Mouse (Mus musculus): ENCODE measurements around the gene E130308A19Rik. TPM values are rescaled to one million over a fixed set of nuclear protein-coding genes. Genes with fewer than 3 reads are reported as not detected.

The E130308A19Rik gene
- polyA plus RNA-seq, 1 experiment from 2014 or later = 13.7 TPM

DNA sequence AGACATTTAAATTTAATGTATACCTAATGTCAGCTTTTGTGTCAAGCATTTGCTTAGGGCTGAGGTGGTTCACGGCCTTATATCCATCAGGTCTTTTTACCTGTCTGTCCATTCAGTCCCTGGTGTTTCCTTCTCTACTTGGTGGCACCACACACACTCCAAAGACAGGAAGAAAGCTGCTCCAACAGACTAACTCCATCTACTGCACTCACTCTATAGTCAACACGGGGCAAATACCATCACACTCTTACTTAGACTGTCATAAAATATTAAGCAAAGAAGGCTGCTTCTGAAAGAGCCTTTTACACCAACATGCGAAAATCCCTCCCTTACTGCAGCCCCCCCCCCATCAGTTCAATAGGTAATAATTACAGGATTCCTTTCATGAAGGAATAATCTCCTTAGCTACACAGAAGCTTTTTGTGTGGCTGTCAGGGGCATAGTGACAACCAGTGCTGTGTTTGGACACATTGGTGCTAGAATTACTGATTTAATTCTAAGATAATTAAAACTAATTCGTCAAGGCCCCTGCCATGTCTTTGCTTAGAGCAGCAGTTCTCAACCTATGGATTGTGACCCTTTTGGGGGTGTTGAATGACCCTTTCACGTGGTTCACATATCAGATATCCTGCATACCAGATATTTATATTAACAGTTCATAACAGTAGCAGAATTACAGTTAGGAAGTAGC lies 101.3 kb downstream of the E130308A19Rik start:
- no peak for DNase-seq (ENCODE audit: low spot score)

DNA sequence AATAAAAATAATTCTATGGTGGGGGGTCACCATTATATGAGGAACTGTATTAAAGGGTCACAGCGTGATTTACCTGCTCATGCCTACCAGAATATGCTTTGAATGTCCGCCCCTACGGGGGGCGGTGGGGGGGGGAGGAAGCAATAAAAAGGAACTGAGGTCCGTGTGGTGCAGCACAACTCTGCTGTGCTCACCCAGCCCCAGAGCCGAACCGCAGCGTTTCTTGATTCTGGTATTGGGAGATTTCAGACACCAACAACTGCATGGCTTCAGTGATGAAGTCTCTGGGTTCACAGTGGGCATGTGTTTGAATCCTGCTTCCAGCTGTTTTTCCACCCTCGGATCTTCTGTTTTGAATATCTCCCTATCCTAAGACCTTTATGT lies 101.9 kb downstream of the E130308A19Rik start:
- DNase-seq (ENCODE audit: low spot score) = no peak

DNA sequence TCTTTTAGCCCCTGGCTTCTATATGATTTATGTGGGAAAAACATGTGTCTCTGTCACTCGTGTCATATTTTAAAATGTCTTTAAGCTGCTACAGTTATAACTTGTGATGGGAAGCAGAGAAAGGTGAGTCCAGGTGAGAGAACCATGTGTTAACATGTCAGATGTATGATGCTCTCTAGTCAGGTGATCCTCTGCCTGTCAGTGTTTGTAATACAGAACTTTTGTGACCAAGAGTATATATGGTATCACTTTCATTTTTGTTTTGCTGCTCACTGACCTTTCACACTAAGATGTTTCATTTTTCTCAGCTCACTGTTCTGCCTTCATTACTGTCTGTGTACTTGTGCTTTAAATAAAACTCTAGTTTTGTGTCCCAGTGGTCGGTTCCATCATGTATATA lies 102.8 kb downstream of the E130308A19Rik start:
- DNase-seq (ENCODE audit: low spot score) = no peak

DNA sequence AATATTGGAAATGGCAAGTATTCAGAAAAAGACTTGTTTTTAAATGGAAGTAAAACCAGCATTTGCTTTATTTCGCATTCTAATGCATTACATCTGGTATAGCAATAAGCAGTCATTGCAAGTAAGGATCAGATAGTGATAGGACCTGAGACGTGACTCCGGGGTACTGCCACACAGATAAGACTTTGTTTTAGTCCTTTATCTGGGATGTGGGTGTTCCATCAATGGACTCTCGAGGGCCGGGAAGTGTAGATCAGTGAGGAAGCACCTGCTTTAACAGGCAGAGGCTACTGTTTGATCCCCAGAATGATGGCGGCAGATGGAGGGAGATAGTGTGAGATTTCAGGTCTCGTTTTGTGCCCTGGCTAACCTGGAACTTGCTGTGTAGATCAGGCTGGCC lies 105.5 kb downstream of the E130308A19Rik start:
- DNase-seq (ENCODE audit: low spot score) = no peak

DNA sequence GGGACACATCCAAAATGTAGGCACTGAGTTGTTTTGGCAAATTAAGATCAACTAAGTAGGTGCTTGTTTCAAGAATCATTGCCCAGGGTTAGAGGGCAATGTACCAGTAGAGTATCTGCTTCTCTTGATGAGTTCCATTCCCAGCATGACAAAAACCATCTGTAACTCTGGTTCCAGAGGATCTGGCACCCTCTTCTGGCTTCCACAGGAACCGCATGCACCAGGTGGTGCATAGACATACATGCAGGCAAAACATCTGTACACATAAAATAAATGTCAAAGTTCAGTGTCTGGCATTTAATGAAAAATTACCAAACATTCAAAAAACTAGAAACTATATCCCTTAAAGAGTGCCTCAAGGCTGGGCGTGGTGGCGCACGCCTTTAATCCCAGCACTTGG lies 113.3 kb downstream of the E130308A19Rik start:
- DNase-seq (ENCODE audit: low spot score) = no peak

DNA sequence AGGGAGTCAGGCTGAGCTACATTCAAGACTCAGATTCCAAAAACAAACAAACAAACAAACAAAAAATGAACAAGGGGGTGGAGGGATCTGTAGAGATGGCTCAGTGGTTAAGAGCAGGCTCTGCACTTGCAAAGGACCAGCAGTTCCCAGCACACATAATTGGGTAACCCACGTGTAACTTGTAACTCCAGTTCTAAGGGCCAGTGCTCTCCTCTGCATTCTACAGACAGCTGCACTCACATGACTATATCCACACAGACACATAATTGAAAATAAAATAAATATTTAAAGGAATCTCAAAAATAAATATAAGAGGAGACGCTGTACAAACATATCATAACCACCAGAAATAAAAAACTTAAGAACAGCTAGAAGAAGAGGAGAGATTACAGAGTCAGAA lies 113.9 kb downstream of the E130308A19Rik start:
- DNase-seq (ENCODE audit: low spot score) = no peak

DNA sequence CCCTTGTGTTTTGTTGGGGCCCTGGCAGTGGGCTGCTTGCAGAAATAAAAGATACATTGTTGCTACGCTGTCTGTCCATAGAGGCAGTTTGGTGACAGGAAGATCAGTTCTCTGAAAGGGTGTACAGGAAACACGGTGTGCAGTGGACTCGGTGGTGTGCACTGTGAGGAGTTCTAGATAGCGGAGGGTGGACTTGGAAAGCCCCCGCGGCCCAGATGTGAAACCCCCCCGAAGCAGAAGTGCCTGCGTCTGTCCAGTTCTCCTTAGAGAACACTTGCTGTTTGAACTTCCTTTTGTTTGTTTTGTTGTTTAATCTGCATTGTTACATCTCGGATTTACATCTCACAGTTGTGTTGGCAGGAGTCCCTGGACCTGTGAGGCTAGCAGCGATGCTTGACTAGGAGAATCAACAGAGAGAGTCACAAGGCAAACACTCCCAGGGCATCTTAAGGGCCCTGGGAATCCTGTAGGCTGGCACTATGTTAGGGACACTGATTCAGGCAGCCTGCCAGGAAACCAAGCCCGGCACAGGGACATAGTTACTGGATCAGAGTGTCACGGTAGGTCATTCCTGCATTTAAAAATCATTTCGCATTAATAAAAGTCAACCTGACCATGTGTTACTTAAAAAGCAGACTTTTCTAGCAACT lies 127.6 kb downstream of the E130308A19Rik start:
- no peak for DNase-seq (ENCODE audit: low spot score)

DNA sequence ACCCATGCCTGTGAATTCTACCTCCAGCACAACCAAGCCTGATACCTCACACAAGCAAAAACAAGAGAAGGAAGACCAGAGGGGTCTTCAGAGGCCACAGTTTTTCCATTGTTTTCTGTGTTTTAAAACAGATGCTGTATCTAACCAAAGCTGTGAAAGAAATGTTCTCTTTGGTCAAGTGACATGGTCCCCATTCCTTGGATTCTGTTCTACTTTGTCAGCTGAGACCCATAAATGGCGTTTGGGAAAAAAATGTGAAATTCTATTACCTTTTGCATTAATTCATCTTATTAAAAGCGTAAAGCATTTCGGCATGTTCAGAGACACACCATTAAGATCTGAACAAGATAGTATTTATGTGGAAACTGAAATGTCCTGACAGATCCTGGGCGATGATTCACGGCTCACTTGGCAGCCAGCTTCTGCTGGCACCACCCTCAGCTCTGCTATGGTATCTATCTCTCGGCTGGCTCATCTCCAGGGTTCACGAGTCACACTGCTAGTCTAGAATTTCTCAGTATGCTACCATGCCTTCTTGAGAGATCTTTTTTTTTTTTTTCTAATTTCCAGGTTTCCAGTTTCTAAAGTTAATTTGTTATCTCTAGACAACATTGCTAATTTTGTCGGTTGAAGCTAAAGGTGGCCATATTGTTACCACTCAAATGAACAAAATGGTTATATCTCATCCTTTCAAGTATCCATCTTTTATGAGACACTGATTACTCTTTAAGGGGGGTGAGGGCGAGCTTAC lies 130.5 kb downstream of the E130308A19Rik start:
- DNase-seq (ENCODE audit: low spot score) = no peak

DNA sequence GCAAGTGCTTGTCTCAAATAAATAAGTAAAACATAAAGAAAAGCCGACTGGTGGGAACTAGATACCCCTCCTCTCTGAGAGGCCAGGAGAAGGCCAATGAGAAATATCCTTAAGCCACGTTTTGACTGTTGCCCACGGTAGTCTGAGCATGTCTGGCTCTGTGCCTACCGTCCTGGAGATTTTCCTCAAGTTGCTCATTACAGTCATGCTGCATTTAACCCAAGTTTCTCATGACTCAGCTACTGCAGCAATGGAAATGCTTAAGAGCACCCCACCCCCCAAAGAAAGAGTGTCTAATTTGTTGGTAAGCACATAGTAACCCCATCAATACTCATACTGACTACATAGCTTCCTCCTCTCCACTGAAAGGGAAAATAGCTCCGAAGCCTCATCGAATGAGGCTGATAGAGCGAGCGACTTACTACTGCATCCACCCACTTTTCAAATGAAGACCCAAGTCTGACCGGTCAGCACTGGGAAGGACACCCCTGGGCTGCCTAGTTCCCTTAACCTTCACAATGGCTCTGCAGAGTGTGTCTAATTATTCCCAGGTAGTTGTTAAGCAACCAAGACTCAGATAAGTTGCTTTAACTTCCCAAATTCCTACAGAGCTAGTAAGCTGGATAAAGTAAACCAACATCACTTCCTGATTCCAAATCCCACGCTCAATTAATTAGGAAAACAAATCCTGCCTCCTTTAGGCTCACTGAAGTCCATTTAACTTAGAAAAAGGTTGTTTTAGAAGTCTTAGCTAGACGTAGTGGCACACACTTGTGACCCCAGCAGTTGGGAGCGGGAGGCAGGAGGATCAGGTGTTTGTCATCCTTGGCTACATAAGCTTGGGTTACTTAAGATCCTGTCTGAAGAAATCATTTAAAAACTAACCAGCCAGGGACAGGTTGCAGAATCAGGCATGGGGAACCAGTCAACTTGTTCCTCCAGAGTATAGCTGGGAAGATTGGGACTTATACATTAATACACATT lies 131.7 kb downstream of the E130308A19Rik start:
- no peak for DNase-seq (ENCODE audit: low spot score)

DNA sequence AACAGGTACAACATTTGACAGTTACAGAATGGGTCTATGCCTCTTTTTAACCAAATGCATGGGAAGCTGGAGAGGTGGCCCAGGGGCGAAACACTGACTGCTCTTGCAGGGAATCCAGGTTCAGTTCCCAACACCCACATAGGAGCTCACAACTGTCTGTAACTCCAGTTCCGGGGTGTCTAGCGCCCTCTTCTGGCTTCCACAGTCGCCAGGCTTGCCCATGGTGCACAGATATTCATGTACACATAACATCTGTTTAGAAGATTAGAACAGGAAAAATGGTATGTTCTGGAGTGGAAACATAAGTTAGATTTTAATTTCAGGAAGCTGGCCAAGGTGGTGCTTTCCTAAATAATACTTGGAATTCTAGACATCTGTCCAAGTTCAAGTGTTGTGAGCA lies 134.0 kb downstream of the E130308A19Rik start:
- DNase-seq (ENCODE audit: low spot score) = no peak

DNA sequence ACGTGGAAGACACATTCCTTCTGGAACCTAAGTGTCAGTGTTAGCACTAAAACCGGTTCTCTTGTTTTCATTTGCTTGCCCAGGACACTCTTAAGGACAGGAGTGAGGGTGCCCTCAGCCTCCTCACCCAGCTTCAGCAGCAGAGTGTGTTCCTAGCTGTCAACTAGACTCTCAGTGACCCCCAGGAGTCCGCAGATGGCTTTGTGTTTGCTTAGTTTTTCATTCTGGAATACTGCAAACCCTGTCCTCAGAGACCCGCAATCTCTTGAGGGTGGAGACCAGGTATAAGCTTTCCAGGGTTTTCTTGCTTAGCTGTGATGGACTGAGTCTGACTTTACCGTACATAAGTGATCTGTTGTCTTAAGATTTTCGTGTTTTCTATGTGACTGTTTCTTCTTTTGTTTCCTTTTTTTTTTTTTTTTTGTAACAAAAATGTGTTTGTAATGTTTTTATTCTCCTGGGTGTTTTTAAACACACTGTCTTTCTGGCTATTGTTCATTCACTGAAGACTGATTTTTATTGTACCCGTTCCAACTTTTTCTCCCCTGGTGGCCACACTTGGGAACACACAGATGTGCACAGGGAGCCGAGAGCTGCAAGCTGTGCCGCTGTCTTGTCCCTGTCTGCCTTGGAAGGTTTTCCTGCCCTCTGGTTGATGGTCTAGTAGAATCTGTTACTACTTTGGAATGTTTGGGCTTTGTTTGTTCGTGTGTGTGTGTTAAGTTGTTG lies 134.8 kb downstream of the E130308A19Rik start:
- peak; percentile 23 for DNase-seq (ENCODE audit: low spot score)

DNA sequence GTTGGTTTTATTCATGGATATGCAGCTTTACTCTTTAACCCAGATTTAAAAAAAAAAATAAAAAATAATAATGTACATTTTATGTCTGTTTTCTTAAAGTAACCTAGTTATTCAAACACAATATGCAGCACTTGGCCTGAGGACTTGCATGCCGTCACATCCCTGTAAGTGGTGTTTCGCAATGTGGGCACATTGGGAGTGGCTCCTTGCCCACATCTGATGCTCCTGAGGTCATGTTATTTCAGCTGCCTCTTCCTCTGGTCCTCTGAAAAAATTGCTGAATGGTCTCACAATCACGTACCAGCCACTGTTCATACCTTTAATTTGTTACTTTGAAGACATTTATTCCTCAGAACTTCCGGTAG lies 135.3 kb downstream of the E130308A19Rik start:
- DNase-seq (ENCODE audit: low spot score) = no peak

DNA sequence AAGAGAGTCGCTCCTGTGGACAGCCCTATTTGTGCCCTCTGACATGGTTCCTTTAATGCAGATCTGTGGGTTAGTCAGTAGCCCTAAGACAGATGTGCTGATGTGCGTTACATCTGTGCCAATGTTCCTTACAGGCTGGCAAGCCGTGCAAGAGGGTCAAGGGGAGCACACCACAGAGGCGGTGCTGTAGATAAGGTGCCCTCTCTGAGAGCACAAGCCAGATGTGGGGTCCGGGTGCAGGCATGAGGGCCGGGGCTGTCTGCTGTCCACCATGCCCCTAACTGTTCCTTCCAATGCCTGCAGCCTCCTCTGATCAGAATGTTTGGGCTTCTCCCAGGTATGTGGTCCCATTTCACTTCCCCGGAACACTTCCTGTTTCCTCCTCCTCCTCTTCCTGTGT lies 138.9 kb downstream of the E130308A19Rik start:
- no peak for DNase-seq (ENCODE audit: low spot score)

DNA sequence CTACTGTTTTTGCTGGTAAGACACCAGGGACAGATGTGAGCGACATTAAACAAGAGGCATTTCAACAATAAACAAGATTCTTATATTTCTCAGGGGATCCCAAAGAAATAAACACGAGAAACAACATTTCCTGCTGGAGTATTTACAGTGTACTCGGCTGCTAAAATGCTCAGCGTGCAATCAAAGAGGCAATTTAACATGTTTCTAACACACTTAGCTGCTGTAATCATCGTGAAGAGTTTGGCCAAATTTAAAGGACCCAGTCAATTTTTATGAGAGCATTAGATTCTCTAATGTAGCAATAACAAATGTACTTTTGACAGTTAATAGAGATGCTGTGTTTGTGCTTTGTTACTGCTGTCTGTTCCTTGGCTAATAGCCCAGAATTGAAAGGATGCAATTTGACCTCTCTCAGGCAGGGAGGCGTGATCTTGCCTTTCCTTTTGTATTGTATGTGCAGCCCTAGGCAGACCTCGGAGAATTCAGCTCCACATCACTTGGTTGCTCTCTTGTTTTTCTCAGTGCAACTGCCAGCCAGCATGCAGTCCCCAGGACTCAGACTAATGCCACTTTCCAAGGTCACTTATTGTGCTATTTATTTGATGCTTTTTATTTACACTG lies 139.5 kb downstream of the E130308A19Rik start:
- no peak for DNase-seq (ENCODE audit: low spot score)

DNA sequence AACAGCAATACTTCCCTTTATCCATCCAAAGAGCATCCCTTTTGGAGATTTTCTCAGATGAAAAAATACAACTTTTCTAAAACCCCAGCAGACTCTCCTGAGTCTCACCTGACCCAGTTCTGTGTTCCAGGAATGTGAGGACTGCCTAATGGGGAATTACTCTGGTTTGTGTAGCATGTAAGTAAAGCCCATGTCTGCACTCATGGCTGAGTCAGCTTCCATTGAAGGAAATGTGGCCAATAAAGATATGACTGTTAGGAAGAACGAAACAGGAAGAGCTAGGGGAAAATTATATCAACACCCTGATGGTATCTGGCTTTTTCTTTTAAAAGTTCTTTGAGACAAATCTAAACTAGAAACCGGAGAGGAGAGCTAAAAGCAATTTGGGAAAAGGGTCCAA lies 141.7 kb downstream of the E130308A19Rik start:
- no peak for DNase-seq (ENCODE audit: low spot score)

DNA sequence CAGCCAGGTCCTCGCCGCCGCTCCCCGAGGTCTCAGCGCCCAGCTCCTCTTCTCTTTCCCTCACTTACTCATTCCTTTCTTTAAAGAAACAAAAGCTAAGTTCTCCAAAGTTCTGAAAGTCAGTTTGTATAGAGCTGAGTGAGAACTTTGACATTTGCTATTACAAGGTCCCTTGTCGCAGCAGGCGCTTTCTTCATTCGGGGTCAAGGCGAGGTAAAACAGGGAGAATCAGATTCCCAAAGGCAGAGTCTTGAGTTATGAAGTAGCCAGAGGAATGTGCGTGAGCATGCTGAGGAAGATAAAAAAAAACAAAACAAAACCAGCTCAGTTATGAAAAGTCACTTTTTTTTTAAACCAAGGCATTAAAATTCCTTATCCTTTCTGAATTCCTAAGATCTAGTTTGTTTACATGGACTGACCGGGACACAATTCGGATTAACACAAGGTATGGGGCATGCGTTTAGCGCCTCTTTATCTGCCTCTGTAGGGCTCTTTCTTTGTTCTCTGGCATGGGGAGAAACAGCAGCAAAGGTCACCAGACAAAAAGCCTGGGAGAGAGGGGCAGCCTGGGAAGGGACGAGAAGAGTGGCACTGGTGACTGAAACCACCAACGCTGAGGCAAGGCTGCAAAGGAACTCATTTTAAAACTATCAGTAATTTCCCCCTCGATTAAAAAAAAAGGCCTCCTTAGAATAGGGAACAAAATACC lies 146.3 kb downstream of the E130308A19Rik start:
- no peak for DNase-seq (ENCODE audit: low spot score)

DNA sequence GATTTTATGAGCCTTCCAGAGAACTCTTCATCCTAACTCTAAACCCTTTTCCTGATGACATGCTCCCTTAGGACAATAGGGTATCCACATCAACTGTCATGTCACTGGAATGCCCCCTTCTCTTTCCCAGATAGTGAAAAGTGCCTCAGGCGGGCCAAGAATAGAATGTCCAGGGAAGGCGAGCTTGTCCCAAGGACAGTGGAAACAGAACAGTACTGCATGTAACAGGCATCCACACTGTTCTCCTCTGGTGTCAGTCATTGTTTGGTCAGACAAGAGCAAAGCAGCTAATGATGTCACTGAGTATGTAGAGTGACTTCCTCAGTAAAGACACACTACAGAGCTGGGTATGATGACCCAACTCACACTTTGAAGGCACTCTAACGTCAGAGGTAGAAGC lies 151.8 kb downstream of the E130308A19Rik start:
- no peak for DNase-seq (ENCODE audit: low spot score)

DNA sequence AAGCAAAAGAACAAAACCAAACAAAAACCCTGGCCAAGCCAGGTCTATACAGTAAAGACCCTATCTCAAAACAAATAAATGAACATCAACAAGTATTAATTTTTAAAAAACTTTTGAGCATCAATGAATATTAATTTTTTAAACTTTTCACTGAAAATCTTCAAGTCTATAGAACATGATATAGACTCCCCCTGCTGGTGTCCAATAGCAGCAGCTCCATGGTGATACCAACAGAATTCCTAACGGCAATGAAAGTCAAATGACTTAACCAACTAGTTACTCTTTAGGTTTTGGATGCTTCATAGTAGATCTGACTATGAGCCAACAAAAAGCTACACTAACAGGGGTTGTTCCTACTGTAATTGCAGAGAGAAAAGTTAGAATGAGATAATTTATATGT lies 154.6 kb downstream of the E130308A19Rik start:
- no peak for DNase-seq (ENCODE audit: low spot score)

DNA sequence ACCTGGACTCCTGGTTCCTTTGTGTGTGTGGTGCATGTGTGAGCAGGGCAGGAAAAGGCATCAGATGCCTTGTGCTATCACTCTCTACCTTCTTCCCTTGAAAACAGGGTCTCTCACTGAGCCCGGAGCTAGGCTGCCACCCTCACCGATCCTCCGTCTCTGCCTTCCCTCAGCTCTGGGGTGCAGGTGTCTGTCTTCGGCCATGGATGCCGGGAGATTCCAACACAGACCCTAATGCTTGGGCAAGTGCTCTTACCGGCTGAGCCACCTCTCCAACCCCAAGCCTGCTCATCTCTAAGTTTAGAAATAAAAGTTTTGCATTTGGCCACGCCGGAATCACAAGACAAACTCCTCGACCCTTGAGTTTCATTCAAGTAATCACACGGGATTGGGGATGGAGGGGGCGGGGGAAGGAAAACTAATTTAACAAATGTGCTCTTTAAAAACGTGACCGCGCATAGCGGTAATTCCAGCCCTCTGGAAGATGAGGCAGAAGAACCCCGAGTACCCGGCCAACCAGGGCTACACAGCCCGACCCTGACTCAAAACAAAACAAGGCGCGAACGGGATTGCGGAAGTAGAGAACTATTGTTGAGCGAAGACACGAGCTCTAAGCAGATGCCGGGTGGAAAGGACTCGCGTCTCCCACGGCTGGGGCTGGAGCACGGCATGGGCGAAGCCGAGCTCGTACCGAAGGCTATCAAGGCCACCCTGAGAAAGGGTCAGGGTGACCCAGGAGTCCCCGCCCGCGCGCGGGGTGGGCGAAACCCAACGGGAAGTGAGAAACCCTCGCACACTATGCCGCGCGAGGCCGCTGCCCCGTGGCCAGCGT lies 157.1 kb downstream of the E130308A19Rik start:
- peak; percentile 55 for DNase-seq (ENCODE audit: low spot score)

Data from thymus, postnatal 0 days (tissue).